Mouse (Mus musculus): ENCODE measurements around the gene Derl3.

DNA sequence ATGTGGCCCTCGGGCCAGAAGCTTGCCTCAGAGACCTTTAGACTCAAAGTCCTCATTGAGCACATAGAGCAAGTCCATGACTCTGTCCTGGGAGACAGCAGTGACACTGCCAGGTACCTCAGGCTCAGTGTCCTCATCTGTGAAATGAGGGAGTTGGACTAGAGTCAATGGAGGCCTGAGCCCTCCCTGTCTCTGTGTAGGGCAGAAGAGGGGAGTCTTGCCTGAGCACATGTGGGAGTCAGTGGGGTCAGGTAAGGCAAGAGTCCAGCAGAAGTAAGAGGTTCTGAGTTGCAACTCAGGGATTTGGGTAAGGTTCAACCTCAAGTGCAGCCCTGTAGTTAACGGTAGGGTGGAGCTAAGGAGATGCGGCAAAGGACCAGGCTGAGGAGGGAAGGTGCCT, 36.2 kb upstream of the Derl3 start:
- no peak for TF ChIP-seq CTCF (IDR thresholded peaks at IDR 0.05; ENCODE audit: extremely low read depth, insufficient read depth, low read length)
- TF ChIP-seq POLR2A (IDR thresholded peaks at IDR 0.05; ENCODE audit: extremely low read depth, insufficient read depth, low read length): no peak
